Mouse (Mus musculus) erythroid progenitor cell, adult 5-6 weeks (primary cell): ENCODE data around the gene Plekhm1. TPM values are rescaled to one million over a fixed set of nuclear protein-coding genes. Genes with fewer than 3 reads are reported as not detected.
"Not testable (repeated sequence)": the region's sequence is repeated elsewhere in the genome, so short reads cannot be mapped to it uniquely, and the experiment has no call there.

ENCODE experiments used
- ATAC-seq: replicated peaks from 2 replicates; pipeline ENCODE4 v1.8.0; 2016; ENCODE audit warnings: moderate number of reproducible peaks, mild to moderate bottlenecking, moderate TSS enrichment, inconsistent platforms; ENCODE audit not compliant: poor library complexity, low FRiP score, severe bottlenecking
- total RNA-seq, 2 experiments: library from RNA; stranded (forward) in 1 of 2; stranded (reverse) in 1 of 2; fragments of 150-400 nt in 1 of 2; fragments of 186-747, 209-891 nt in 1 of 2; gene quantifications; 2 replicates each; pipeline versions ENCODE4 v1.2.3 to v1.2.4; 2015 to 2017; ENCODE audit warnings: low replicate concordance in 2 of 2

The Plekhm1 gene
- total RNA-seq, 2 experiments from 2014 or later, result 4.2 to 15.1 TPM

- ATAC-seq, result no peak
These were observed 87.3 kb downstream of the Plekhm1 start for GRCm38 (mm10) chr11:103325172-103325571.

GRCm38 (mm10) chr11:103324723-103325122, 87.8 kb downstream of the Plekhm1 start:
- ATAC-seq, result no peak

- ATAC-seq, result not testable (repeated sequence)
These were observed 89.7 kb downstream of the Plekhm1 start for GRCm38 (mm10) chr11:103322832-103323231.

GRCm38 (mm10) chr11:103320646-103321045, 91.8 kb downstream of the Plekhm1 start:
- ATAC-seq, result no peak

GRCm38 (mm10) chr11:103320196-103320595, 92.3 kb downstream of the Plekhm1 start:
- no peak for ATAC-seq

GRCm38 (mm10) chr11:103318042-103318441, 94.4 kb downstream of the Plekhm1 start:
- no peak for ATAC-seq

- ATAC-seq, result no peak
These were observed 97.1 kb downstream of the Plekhm1 start for GRCm38 (mm10) chr11:103315379-103315778.

- no peak for ATAC-seq
These were observed 97.6 kb downstream of the Plekhm1 start for GRCm38 (mm10) chr11:103314736-103315374.

Other genes starting within 250 kb of the Plekhm1 start
- 33.2 and 49.9 TPM in 2 replicates for gene Fmnl1, start 241.6 kb downstream of the Plekhm1 start, total RNA-seq (2015; ENCODE audit: low replicate concordance)
- 9.2 and 22.3 TPM in 2 replicates for gene Fmnl1, start 241.6 kb downstream of the Plekhm1 start, total RNA-seq (2017; ENCODE audit: low replicate concordance)
- 6.3 TPM in 1 of 2 replicates, not detected in the other for gene 1700023F06Rik, start 204.1 kb downstream of the Plekhm1 start, total RNA-seq (2015; ENCODE audit: low replicate concordance)
- gene 1700023F06Rik, start 204.1 kb downstream of the Plekhm1 start, total RNA-seq (2017; ENCODE audit: low replicate concordance), result not detected in 2 replicates
- not detected in 2 replicates for gene Spata32, start 194.3 kb downstream of the Plekhm1 start, total RNA-seq (2015; ENCODE audit: low replicate concordance)
- gene Spata32, start 194.3 kb downstream of the Plekhm1 start, total RNA-seq (2017; ENCODE audit: low replicate concordance), result not detected in 2 replicates
- gene Map3k14, start 145.2 kb downstream of the Plekhm1 start, total RNA-seq (2015; ENCODE audit: low replicate concordance), result 2.9 and 3.8 TPM in 2 replicates
- 0.51 and 3.8 TPM in 2 replicates for gene Map3k14, start 145.2 kb downstream of the Plekhm1 start, total RNA-seq (2017; ENCODE audit: low replicate concordance)
- 2.1 and 7.6 TPM in 2 replicates for gene Arhgap27, start 49.0 kb downstream of the Plekhm1 start, total RNA-seq (2015; ENCODE audit: low replicate concordance)
- gene Arhgap27, start 49.0 kb downstream of the Plekhm1 start, total RNA-seq (2017; ENCODE audit: low replicate concordance), result 3.0 and 4.8 TPM in 2 replicates
- gene Lrrc37a, start 91.9 kb upstream of the Plekhm1 start, total RNA-seq (2015; ENCODE audit: low replicate concordance), result not detected in 2 replicates
- not detected in 2 replicates for gene Lrrc37a, start 91.9 kb upstream of the Plekhm1 start, total RNA-seq (2017; ENCODE audit: low replicate concordance)
- not detected in 2 replicates for gene Gm884, start 208.5 kb upstream of the Plekhm1 start, total RNA-seq (2015; ENCODE audit: low replicate concordance)
- not detected in 2 replicates for gene Gm884, start 208.5 kb upstream of the Plekhm1 start, total RNA-seq (2017; ENCODE audit: low replicate concordance)
- not detected in 2 replicates for gene Lyzl6, start 226.2 kb upstream of the Plekhm1 start, total RNA-seq (2015; ENCODE audit: low replicate concordance)
- gene Lyzl6, start 226.2 kb upstream of the Plekhm1 start, total RNA-seq (2017; ENCODE audit: low replicate concordance), result not detected in 2 replicates
- gene Rprml, start 236.9 kb upstream of the Plekhm1 start, total RNA-seq (2015; ENCODE audit: low replicate concordance), result not detected in 2 replicates
- not detected in 2 replicates for gene Rprml, start 236.9 kb upstream of the Plekhm1 start, total RNA-seq (2017; ENCODE audit: low replicate concordance)